Mouse (Mus musculus) kidney, postnatal 4 days (tissue): ENCODE results near the gene Prtn3.

Experiments
- DNase-seq, 2 experiments: peaks; one replicate each; pipeline ENCODE4 v3.0.0; 2021; ENCODE audit warnings: mixed read lengths in 2 of 2

Gene Prtn3

DNA sequence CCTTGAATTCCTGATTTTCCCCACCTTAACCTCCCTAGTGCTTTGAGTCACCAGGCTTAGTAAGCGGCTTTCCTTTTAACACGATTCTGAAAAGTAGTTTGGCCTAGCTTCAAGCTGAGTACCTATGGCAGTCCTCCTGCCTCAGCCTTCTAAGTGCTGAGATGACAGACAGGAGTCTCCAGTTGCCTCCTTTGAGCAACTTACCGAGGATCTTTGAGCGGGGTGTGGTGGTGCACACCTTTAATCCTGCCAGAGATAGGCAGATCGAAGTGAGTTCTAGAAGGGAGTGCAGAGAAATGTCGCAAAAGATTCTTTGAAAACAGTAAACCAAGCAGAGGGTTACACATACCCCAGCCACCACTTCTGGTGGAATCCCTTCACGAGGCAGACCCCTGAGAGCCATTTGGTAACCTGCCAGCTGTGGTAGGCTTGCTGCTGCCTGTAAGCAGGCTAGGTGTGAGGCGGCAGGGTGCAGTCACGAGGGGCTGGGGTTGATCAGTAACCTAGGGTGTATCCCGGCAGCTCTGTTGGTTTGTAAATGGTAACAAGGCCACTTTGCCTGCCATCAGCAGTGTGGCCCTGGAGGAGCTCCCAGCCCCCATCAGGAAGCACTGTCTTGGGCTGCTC is 18.6 kb upstream of the Prtn3 start:
- DNase-seq, result peak; percentile 80 to 89

DNA sequence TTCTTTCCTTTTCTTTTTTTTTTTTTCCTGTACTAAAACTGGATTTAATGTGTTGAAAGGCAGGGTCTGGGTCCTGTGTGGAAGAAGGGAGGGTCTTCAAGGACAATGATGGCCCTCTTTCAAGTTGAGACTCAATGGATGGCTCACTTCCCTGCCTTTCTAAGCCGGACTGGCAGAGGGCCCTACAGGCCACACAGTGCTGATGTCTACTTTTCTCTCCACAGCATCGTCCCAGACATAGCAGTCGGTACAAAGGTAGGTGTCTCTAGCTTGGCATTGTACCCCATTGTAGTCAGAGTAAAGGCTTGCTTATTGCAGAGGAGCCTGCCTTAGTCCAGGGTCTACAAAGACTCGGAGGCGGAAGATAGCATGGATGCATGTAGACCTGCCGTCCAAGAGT is 18.0 kb upstream of the Prtn3 start:
- no peak for DNase-seq

DNA sequence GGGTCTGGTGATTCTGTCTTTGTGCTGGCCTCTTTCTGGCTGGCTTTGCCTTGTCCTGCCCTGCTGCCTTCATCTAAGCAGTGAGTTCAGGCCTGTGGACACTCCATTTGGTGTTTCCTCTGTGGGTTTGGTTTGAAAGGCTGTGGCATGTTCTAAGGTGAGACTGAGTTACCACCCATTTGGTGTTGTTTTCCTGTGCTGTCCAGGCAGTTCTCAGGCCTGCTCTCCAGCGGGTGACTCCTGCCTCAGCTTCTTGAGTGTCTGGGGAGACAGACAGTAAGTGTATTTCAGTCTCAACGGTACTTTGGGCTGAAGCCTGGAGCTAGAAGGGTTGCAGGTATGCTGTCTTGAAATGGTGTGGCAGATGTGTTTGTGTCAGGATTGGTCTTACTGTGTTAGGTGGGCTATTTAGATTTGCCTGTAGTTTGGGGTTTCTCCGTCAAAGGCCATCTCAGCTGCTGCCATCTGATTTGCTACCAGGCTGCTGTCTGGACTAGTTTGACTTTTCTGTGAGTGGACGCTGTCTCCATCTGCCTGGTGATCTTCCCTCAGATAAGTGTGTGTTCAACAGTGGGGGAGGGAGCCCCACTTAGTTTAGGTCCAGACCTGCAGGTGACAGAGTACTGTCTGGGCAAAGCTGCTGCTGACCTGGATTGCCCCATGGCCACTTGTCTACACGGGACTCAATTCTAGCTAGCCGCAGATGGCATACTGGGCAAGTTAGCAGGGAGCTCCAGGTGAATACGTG is 17.4 kb upstream of the Prtn3 start:
- DNase-seq, result no peak

DNA sequence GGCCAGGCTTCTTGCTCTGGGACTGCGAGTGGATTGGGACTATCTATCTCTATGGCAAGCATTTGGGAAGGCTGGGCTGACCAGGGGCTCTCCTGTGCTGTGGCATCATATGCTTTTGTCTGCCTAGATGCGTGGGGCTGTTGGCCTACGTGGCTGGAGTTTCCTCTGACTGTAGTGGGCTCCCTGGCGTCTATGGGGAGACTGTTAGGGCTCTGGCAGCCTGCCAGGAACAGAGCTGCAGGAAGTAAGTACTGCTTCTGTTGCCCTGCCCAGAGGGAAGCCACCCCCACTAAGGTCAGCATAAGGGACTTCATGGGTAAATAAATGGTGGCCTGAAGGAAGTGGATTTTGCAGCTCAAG is 16.8 kb upstream of the Prtn3 start:
- peak; percentile 83 to 90 for DNase-seq

DNA sequence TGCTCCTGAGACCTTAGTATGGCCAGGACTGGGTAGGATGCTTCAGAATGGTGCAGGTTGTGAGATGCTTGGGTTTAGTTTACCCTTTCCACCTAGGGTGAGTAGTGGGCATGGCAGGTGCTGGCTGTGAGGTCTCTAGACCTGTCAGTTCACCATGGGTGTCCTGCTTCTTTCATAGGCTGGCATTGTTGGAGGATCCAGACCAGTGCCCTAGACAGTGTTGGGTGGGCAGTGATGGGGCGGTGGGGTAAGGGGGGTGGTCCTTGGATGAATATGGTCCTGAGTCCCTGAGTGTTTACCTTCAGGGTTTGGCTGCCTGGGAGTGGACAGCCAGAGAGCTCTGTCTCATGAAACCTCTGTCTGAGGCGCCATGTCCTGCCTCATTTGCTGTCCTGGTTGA is 16.4 kb upstream of the Prtn3 start:
- DNase-seq, result no peak

DNA sequence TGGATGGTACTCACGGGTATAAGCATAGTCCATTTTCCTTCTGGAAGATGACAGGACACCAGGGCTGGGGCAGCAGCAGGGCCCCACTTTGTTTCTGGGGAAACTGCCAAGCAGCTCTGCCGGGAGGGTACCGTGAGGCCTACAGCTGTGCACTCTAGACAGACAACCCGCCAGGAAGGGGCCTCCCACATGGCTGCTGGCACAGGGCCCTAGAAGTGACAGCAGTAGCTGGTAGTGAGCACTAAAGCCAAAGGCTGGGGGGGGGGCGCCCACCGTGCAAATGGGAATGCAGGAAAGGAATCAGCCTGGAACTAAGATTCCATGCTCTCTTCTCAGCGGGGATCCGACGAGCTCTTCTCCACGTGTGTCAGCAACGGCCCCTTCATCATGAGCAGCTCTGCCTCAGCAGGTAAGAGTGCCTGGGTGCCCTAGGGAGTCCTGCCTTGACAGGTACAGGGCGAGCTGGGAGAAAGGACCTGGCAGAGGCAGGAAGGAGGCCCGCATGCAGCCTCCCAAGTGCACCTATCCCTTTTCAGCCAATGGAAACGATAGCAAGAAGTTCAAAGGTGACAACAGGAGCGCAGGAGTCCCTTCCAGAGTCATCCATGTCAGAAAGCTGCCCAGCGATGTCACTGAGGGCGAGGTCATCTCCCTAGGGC is 15.7 kb upstream of the Prtn3 start:
- DNase-seq, result peak; percentile 84 to 88

DNA sequence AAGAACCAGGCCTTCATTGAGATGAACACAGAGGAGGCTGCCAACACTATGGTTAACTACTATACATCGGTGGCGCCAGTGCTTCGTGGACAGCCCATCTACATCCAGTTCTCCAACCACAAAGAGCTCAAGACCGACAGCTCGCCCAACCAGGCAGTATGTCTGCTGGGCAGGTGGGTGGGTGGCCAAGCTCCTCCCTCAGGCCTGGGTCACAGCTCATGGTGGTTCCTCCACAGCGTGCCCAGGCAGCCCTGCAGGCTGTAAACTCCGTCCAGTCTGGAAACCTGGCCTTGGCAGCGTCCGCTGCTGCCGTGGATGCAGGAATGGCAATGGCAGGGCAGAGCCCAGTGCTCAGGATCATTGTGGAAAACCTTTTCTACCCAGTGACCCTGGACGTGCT is 15.2 kb upstream of the Prtn3 start:
- DNase-seq, result peak; percentile 49 to 62

DNA sequence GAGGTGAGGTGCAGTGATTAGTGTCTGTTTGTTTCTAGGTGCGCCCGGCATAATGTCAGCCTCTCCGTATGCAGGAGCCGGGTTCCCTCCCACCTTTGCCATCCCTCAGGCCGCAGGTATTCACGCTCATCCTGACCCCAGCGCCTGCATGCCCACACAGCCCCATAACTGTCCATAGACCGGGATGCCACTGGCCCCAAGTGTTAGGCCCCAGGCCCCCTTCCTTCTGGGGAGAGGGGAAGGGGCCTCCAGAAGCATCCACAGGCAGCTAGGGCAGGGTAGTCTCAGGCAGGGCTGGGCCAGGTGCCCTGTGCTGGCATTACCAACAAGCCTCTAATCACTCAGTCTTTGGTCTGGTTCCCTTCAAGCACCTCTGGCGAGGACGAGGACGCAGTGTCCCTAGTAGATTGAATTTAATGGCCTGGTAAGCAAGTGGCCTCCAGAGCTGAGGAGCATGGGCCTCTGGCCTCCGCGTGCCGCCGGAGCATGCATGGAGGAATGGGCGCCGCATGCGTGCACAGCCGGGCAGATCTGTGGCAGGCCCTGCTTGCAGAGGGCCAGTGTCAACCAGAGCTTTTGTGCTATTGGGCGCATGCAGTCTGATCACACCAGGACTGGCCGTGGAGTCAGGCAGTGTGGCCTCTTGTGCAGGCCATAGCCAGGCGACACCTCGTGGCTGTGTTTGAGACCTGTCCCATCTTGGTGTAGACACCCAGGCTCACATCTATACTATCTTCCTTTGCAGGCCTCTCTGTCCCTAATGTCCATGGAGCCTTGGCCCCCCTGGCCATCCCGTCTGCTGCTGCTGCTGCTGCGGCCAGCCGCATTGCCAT is 14.0 kb upstream of the Prtn3 start:
- DNase-seq, result no peak

DNA sequence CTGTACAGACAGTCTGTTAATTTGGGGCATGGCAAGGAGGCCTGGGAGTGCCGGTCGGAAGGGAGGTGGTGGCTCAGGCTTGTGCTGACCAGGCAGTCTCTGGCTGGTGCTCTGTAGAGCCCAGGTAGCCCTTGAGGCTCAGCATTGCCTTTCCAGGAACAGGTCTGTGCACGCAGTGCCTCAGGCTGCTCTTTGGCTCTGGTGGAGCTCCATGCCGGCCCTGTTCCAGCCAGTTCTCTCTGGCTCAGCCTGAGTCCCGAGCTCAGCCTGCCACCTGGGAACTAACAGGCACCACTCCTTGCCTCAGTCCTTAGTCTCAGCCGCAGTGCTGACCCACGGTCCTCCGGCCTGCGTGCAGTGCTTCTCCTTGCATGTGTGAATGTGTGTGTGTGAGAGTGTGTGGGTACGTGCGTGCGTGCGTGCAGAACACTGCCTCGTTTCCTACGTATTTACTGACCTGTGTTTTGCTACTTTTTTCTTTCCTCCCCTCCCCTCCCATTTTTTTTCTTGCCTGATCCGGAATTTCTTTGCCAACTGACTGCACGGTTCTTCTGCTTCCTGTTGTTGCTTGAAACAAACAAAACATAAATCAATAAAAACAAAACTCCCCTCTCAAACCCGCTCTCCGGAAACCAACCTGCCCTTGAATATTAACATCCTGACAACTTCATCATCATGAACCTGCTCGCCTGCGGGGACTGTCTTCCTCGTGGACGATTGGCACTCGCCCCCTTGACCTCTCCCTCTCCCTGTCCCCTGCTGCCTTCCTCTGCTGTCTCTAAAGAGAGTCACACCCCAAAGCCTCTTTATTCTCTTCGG is 12.8 kb upstream of the Prtn3 start:
- DNase-seq, result peak; percentile 58 to 74

DNA sequence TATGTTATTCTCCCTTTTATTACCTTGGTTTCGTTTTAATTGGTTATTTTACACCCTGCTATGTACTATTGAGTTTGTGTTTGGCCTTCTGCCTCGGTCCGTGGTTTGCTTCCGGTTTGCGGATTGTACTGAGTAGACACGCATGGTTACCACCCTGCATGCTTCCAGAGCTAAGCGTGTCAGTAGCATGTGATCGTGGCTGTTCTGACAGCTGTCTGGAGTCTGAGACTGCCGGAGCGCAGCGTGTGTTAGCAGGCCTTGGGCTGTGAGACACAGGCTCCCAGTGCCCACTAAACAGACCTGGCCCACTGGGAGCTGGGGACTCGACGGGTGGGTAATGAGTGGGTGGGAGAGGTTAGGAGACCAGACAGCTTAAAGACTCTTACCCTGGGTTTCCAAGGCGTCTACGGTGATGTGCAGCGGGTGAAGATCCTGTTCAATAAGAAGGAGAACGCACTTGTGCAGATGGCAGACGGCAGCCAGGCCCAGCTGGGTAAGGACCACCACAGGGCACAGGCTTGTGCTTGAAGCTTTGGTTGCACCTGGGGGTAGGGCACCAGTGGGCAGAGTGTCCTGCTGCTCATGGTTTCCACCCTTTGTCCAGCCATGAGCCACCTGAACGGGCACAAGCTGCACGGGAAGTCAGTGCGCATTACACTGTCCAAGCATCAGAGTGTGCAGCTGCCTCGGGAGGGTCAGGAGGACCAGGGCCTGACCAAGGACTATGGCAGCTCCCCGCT is 12.1 kb upstream of the Prtn3 start:
- DNase-seq, result peak; percentile 42 to 59

DNA sequence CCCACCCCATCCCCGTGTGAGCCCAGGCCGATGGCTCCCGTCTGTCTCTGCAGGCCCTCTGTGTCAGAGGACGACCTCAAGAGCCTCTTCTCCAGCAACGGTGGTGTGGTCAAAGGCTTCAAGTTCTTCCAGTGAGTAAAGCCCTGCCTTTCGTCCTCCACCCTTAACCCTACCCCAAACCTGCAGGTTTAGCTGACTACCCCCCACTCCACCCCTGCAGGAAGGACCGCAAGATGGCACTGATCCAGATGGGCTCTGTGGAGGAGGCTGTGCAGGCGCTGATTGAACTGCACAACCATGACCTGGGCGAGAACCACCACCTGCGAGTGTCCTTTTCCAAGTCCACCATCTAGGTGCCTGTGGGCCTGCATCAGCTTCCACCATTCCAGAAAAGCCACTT is 11.4 kb upstream of the Prtn3 start:
- peak; percentile 52 to 55 for DNase-seq

DNA sequence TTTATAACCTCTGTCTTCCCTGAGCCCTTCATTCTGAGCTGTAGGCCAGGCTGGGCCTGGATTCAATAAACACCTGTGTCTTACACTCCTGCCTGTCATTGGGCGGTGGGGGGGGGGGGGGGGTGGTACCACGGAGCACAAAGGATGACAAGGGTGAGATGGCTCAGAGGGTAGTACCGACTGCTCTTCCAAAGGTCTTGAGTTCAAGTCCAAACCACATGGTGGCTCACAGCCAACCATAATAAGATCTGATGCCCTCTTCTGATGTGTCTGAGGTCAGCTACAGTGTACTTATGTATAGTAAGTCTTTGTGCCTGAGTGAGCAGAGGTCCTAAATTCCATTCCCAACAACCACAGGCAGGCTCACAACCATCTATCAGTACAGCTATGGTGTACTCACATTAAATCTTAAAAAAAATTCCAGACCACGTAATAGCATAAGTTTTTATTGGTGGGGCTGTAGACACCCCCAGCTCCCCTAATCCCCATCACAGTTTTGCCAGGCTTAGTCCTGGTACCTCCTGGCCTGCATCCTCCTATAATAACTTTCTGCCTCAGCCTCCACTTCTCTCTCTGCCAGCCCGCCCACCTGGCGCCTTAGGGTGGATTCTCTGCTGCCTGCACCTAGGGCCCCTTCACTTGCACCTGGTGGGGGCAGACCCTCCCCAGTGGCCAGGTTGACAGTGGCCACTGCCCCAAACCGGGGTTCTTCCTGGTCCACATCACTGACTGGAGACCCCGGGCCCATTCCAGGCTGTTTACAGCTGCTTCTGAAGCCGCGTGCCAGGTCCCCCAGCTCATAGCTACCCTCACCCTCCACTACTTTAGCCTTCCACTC is 9.7 kb upstream of the Prtn3 start:
- DNase-seq, result peak in 1 of 2 experiments; percentile 5

DNA sequence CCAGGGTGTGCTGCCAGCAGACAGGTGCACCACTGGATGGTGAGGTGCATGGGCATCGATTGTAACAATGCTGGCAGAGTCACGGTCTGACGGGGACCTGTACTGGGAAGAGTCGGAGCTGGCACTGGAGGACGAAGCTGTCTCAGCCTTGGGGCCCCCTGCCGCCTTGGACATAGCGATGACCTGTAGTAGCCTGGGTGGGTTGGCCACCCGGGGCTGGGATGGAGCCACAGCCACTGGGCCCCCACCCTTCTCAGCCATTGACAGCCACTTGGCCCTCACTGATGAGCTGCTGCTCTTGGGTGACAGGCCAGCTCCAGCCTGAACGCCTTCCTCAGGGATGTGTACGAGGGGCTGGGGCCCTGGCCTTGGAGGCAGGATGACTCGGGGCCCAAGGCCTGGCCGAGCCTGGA is 9.1 kb upstream of the Prtn3 start:
- peak in 1 of 2 experiments; percentile 52 for DNase-seq

DNA sequence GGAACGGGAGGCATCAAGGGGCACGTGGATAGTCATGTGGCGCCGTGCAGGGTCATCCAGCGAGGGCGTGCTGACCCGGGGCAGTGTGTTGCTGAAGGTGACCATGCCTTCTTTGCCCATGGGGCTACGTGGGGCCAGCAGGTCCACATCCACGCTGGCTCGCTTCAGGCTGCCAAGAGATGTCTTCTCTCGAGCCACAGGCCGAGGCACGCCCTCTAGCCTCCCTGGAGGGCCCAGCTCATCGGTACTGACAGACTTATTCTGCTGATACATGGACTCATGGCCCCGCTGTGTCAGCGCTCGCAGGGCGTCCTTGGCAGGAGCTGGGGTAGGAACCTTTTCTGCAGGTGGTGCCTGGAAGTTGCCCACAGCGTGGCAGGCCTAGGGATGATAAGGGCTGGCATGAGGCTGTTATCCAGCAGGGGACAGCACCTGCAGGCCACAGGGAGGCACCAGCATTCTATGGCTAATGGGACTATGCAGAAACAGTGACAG is 8.4 kb upstream of the Prtn3 start:
- peak; percentile 50 to 70 for DNase-seq

DNA sequence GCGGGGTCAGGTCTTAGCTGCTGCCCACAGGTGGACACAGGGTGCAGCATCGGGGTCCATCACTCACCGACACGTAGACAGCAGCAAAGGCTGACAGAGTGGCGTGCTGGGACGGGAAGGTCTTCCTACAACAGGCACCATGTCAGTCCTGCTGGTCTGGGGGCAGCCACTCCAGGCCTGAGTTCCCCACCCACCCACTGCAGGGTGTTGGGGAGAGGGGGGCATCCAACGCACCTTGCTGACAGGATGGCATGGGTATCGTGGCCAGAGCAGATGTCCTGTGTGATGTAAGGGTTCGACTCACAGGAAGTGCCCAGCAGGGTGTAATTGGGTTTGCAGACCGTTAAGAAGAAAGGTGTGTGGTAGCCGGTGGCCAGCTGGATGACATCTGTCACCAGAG is 7.7 kb upstream of the Prtn3 start:
- DNase-seq, result no peak

DNA sequence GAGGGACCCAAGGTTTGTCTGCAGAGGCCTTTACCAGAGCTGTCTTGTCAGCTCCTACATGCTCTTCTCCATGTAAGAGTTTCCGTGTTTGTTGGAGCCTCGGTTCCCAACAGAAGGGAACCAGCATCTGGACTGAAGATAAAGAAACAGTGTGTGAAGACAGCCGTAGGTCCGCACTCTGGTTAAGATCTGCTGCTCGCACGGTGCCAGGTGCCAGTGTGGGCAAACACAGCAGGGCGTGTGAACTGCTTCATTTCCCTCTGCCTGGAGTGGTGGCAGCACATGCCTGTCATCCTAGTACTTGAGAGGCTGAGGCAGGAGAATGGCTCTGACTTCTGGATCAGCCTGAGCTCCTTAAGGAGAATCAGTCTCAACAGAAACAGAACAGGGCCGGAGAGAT is 2.4 kb upstream of the Prtn3 start:
- no peak for DNase-seq

DNA sequence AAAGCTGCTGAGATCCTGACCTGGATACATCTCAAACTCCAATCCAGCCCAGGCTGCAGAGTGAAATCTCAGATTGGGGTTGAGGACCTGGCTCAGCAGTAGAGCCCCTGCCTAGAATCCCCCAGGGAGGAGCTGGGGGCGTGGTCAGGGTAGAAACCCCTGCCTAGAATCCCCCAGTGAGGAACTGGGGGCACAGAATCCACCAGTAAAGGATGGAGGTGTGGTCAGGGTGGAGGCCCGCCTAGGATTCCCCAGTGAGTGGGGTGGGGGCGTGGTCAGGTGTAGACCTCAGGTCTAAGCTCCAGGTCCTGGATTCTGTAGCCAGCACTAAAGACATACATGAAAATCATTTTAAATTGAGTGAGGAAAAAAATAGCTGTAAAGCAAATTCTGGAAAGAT is 1.4 kb upstream of the Prtn3 start:
- peak; percentile 27 to 38 for DNase-seq

DNA sequence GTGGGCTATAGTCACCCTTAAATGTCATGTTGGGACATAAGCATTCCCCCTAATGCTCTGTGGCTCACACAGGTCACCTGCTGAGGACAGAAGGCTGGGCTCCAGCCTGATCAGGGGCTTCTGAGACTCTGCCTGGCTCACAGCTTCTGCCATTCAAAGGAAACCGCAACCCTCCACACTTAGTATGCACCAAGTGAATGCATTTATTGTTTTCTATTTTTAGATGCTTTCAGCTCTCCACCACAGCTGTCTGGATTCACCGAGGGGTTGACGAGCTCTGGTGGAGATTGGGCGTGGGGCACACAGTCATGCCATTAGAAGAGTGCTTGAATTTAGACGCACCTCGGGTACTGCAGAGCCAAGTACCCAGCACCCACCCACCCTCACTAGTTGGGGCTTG is 963 bp upstream of the Prtn3 start:
- DNase-seq, result no peak

DNA sequence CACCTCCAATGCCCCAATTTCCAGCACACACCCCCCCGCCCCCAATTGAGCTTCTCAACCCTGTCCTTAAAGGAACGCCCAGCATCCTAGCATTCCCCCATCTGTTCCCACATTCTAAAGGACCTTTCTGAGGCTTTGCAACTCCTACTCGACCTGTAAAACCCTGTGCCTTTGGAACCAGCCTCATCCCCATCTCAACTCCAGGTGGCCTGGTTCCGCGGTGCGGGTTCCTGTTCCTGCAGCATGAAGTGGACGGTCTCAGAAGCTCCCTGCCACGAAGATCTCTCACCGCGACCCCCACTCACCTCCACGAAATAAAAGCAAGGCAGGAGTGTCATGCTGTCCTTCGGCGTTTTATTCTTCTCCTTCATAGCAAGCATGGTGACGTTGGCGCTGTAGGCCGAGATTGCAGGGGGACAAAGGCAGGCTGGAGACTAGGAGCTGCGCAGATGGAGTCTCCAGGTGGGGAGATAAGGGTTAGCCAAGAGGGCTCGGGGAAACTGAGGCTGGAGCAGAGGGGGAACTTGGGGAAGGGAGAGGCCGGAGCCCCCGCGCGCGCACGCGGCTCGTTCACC is 474 bp upstream of the Prtn3 start:
- DNase-seq, result peak; percentile 19 to 36

DNA sequence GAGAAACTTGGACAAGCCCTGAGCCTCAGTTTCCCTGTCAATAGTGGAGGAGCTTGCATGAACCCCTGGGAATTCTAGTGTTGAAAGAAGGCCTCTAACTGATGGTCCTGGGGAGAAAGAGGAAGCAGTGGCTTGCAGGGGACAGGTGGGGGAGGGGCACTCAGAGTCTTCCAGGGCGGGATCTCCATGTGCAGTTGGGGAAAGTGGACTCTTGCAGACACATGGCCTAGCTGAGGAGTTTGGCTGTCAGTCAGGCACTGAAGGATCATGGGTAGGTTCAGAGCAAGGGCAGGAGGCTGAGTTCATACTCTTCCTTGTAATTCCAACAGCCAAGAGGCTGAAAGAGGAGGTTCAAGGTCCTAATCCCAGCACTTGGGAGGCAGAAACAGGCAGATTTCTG is 2.9 kb downstream of the Prtn3 start:
- peak in 1 of 2 experiments; percentile 52 for DNase-seq
